8 mouse cellular contexts compared by ENCODE assay signal in the genomic region with DNA sequence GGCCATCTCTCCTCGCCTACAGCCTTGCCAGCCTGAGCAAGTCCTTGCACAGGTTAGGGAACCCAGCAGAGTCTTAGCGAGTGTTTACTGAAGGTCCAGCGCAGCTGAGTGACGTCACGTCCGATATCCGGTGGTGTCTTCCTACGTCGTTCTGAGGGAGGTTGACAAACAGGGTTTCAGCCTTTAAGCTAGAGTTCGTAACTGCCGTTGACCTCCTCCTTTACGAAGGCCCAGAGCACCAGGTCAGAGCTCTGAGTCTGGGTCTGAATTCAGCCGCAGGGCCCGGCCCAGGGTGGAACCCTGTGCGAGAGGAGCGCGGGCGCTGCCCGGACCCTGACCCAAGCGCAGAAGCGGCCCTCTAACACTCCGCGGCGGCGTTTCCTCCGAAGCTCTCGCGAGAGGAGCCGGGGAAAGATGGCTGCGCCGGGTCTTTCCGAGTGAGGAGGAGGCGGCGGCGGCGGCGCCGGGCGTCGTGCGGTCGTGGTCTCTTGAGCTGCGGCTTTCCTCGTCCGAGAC. TPM values are rescaled to one million over a fixed set of nuclear protein-coding genes. Genes with fewer than 3 reads are reported as not detected.
DNase-seq lines count a peak whose midpoint lies in the region; ATAC-seq lines count a peak whose summit lies in the region.

A gene (plus strand): TSS at position 397 of the 516 bp plus-strand sequence.

- under 1% methylated on average over 39 of the region's 45 CpGs for WGBS in hindbrain, embryonic 15.5 days

- ATAC-seq in hindbrain, embryonic 15.5 days (ENCODE audit: low FRiP score, low read depth): peak; percentile 99

- peak within 1 kb of the TSS; percentile 61 for H3K4me2 ChIP-seq in hindbrain, embryonic 15.5 days

- H3K9ac ChIP-seq in hindbrain, embryonic 15.5 days: peak within 1 kb of the TSS; percentile 95

- H3K27ac ChIP-seq in hindbrain, embryonic 15.5 days (replicated peaks): peak within 1 kb of the TSS; percentile 97

- H3K4me1 ChIP-seq in hindbrain, embryonic 15.5 days (replicated peaks): peaks cover 32% of the 10 kb centered on the region

- no peaks in the 10 kb centered on the region for H3K36me3 ChIP-seq in hindbrain, embryonic 15.5 days

- H3K9me3 ChIP-seq in hindbrain, embryonic 15.5 days: no peaks in the 10 kb centered on the region

- no peaks in the 10 kb centered on the region; the same call in 1 of the 2 replicates for H3K27me3 ChIP-seq in hindbrain, embryonic 15.5 days

- peak; percentile 91 for DNase-seq in T-cell, adult 2 months (ENCODE audit: low spot score)
- peak; percentile 90 to 94 for DNase-seq in cerebellum, postnatal 36 days
- peak; percentile 93 to 95 for DNase-seq in frontal cortex, postnatal 36 days (ENCODE audit: low spot score in 2 of 2)
- DNase-seq in left cerebral cortex, adult 11 months (ENCODE audit: low spot score): peak; percentile 89
- peak; percentile 94 for DNase-seq in lung, postnatal 4 days
- DNase-seq in retina, postnatal 7 days (ENCODE audit: low read depth, low spot score): peak; percentile 92
- DNase-seq in urinary bladder, adult 2 months (ENCODE audit: low spot score): peak; percentile 89

- peak within 1 kb of the TSS; percentile 89 for H3K4me3 ChIP-seq in hindbrain, embryonic 15.5 days

RNA-seq across cellular contexts. Expression of the gene that starts here (rescaled TPM):
- polyA plus RNA-seq in hindbrain, embryonic 15.5 days (2015; fragmentation: Nextera tagmentation; extraction: Ambion mirVana): 26.7 and 29.7 TPM in 2 replicates
- 23.7 and 25.0 TPM in 2 replicates for polyA plus RNA-seq in urinary bladder, adult 2 months (2012; rRNA removed)

Comparison
In these comparisons a context has a peak if more than half of its experiments do, and no peak if none do; other contexts are left out.
1. Peak in every context shown above with its lines: DNase-seq, ATAC-seq, H3K4me3 ChIP-seq and H3K27ac ChIP-seq.